Mouse (Mus musculus) megakaryocyte, embryonic 14.5 days (primary cell): ENCODE results near the gene Ermp1.

Experiments used
- FLI1 ChIP-seq: IDR thresholded peaks from 2 replicates; pipeline ENCODE4 v1.6.1; 2012; ENCODE audit warnings: low read length, inconsistent platforms, mixed read lengths
- GATA1 ChIP-seq: IDR thresholded peaks from 3 replicates; pipeline ENCODE4 v1.6.1; 2012; ENCODE audit warnings: mixed read lengths, low read length, inconsistent platforms, borderline replicate concordance

- TF ChIP-seq FLI1 (no peak), GATA1 (no peak)
Observed at GRCm38 (mm10) chr19:29668135-29668534, 19.9 kb upstream of the Ermp1 start.
